Mouse (Mus musculus) heart, adult 2 months (tissue): ENCODE results near the gene Zfand4. TPM values are rescaled to one million over a fixed set of nuclear protein-coding genes. Genes with fewer than 3 reads are reported as not detected.

Experiments used
- DNase-seq, 2 experiments: peaks; one replicate each; pipeline ENCODE4 v3.0.0; 2021
- H3K27ac ChIP-seq: fragments of 200-600 bp; 2 replicates; pipeline ENCODE4 v1.8.1; 2022
- H3K27me3 ChIP-seq: fragments of 200-500 bp; 2 replicates; pipeline ENCODE4 v1.6.1; 2012; ENCODE audit warnings: mild to moderate bottlenecking, low read length, inconsistent platforms, mixed read lengths; ENCODE audit not compliant: control insufficient read depth, insufficient read depth
- H3K36me3 ChIP-seq: fragments of 200-500 bp; 2 replicates; pipeline ENCODE4 v1.6.1; 2012; ENCODE audit warnings: low read length, inconsistent platforms; ENCODE audit not compliant: control insufficient read depth, insufficient read depth
- H3K4me1 ChIP-seq: fragments of 200-500 bp; 2 replicates; pipeline ENCODE4 v1.6.1; 2011; ENCODE audit warnings: low read length; ENCODE audit not compliant: control insufficient read depth, insufficient read depth
- H3K4me3 ChIP-seq: fragments of 200-600 bp; 2 replicates; pipeline ENCODE4 v1.8.1; 2022
- H3K79me2 ChIP-seq: fragments of 200-500 bp; replicated peaks from 2 replicates; pipeline ENCODE4 v1.6.1; 2012; ENCODE audit warnings: mild to moderate bottlenecking, inconsistent platforms, low read length, moderate library complexity, mixed read lengths; ENCODE audit not compliant: control insufficient read depth, insufficient read depth
- H3K9ac ChIP-seq: fragments of 200-500 bp; 2 replicates; pipeline ENCODE4 v1.6.1; 2012; ENCODE audit warnings: low read depth, mild to moderate bottlenecking, control low read depth, inconsistent platforms, low read length, mixed read lengths
- CTCF ChIP-seq: fragments of 200-600 bp; IDR thresholded peaks from 2 replicates; pipeline ENCODE4 v1.8.1; 2022; ENCODE audit warnings: antibody characterized with exemption, mild to moderate bottlenecking, moderate library complexity
- EP300 ChIP-seq: fragments of 200-500 bp; IDR thresholded peaks from 2 replicates; pipeline ENCODE4 v1.6.1; 2011; ENCODE audit warnings: low read depth, low read length, control low read depth; ENCODE audit not compliant: insufficient read depth
- POLR2A ChIP-seq: fragments of 200-500 bp; IDR thresholded peaks from 2 replicates; pipeline ENCODE4 v1.6.1; 2011; ENCODE audit warnings: mild to moderate bottlenecking, low read depth, low read length, control low read depth; ENCODE audit not compliant: insufficient read depth
- WGBS: fragments of 180-500 bp; shearing (Covaris S2); methylation state at CpG from one replicate; pipeline ENCODE4 v1.1.7; 2018; 5-methylcytosine and 5-hydroxymethylcytosine counted together
- intact Hi-C: fragments of 180-260 bp; cut with DNase I; formaldehyde crosslinking; loops from one replicate; pipeline ENCODE4 v1.15.1; 2025
- polyA plus RNA-seq: library from polyadenylated mRNA; depleted of rRNA; stranded (reverse); fragments of >200 nt; gene quantifications from 2 replicates; pipeline ENCODE4 v1.2.3, GENCODE M21; 2012
- total RNA-seq, 2 experiments: library from RNA; stranded (reverse); gene quantifications; 2 replicates each; pipeline ENCODE4 v1.2.3; 2021

Gene Zfand4
- total and polyA plus RNA-seq, 3 experiments: 1.8 to 4.0 (median 3.2) TPM

DNA sequence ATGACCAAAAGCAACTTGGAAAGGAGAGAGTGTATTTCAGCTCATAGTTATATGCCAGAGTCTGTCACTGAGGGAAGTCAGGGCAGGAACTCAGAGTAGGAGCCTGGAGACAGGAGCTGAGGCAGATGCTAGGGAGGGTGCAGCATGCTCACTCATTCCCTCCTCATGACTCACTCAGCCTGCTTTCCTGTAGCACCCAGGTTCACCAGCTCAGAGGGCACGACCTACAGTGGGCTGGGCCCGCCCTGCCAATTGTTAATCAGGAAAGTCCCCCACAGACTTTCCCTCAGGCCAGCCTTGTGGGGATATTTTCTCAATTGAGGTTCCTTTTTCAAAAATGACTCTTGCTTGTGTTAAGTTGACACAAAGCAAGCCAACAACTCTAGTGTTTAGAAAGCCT is 23.7 kb upstream of the Zfand4 start:
- WGBS: 56% methylated on average over 2 of the region's 2 CpGs
- Histone ChIP-seq H3K79me2 (no peaks in the 10 kb centered on the region), H3K27me3 (no peaks in the 10 kb centered on the region), H3K27ac (no peak overlapping the region), H3K4me1 (no peaks in the 10 kb centered on the region), H3K4me3 (no peak overlapping the region), H3K9ac (no peak overlapping the region), H3K36me3 (peaks cover 3% of the 10 kb centered on the region; the same call in 1 of the 2 replicates)
- intact Hi-C loops: no loop called here
- no peak for TF ChIP-seq POLR2A
- TF ChIP-seq EP300: no peak
- no peak for TF ChIP-seq CTCF
- no peak for DNase-seq

- 97% methylated on average over 4 of the region's 4 CpGs for WGBS
- Histone ChIP-seq H3K36me3 (peaks cover 7% of the 10 kb centered on the region; the same call in 1 of the 2 replicates), H3K27me3 (no peaks in the 10 kb centered on the region)
These were observed 4.4 kb upstream of the Zfand4 start for GRCm38 (mm10) chr6:116259649-116260048.

DNA sequence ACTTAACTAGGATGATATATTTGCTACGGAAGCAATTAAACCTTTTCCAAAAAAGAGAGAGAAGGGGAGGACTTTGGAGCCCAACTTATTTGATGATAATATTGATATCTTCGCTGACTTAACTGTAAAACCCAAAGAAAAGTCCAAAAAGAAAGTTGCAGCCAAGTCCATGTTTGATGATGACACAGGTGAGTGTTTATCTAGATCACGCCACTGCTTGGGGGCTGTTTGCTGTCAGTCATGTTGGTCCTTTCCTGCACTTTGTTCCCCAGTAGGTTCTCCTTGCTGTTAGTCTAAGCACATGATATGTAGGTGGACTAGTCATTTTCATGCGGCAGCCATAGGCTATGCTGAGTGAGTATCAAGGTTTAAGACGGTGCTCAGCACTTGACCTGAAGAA is 3.5 kb upstream of the Zfand4 start:
- Histone ChIP-seq H3K4me3 (no peak overlapping the region), H3K36me3 (peaks cover 6% of the 10 kb centered on the region; the same call in 1 of the 2 replicates), H3K9ac (no peak overlapping the region), H3K4me1 (peaks cover 1% of the 10 kb centered on the region), H3K79me2 (no peaks in the 10 kb centered on the region), H3K27ac (no peak overlapping the region), H3K27me3 (no peaks in the 10 kb centered on the region)
- 93% methylated on average over 5 of the region's 5 CpGs for WGBS
- intact Hi-C loops: no loop called here
- TF ChIP-seq CTCF: no peak
- no peak for TF ChIP-seq EP300
- TF ChIP-seq POLR2A: no peak
- DNase-seq: no peak

More at GRCm38 (mm10) chr6:116259649-116260048, 4.4 kb upstream of the Zfand4 start:
- no peak overlapping the region for H3K9ac ChIP-seq
- H3K27ac ChIP-seq: no peak overlapping the region
- H3K4me3 ChIP-seq: no peak overlapping the region
- no peak for DNase-seq
- peaks cover 1% of the 10 kb centered on the region for H3K4me1 ChIP-seq
- no peak for TF ChIP-seq CTCF
- TF ChIP-seq EP300: no peak
- TF ChIP-seq POLR2A: no peak
- intact Hi-C loops: no loop called here
- no peaks in the 10 kb centered on the region for H3K79me2 ChIP-seq

DNA sequence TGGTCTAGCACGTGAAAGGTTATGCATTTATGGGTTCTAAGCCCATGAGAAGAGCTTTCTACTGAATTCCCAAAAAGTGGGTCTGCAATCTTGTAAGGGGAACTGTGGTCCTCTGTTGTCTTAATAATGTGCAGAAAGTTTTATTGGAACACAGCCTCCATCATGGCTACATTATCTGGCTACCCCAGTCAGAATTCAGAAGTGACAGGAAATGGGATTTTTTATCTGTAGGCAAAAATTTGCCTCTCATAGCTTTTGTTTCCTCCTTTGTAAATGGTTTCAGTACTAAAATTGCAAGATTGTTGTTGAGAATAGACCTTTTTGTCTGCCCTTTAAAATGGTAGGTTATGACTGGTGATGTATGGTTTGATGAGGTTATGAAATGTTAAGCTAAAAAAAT is 1.2 kb upstream of the Zfand4 start:
- no peaks in the 10 kb centered on the region for H3K36me3 ChIP-seq
- no peak overlapping the region for H3K4me3 ChIP-seq
- no peak overlapping the region for H3K27ac ChIP-seq
- H3K27me3 ChIP-seq: no peaks in the 10 kb centered on the region
- intact Hi-C loops: no loop called here
- no peaks in the 10 kb centered on the region for H3K4me1 ChIP-seq
- H3K79me2 ChIP-seq: 0 out of 2 replicates have a peak, but pooled peaks cover 2% of the 10 kb centered on the region
- 92% methylated on average over 1 of the region's 1 CpGs for WGBS
- no peak overlapping the region for H3K9ac ChIP-seq
- TF ChIP-seq EP300 (no peak), POLR2A (no peak), CTCF (no peak)
- DNase-seq: no peak

- intact Hi-C loops: no loop called here
- no peak for TF ChIP-seq CTCF
- no peak for TF ChIP-seq POLR2A
- no peak for TF ChIP-seq EP300
- Histone ChIP-seq H3K4me1 (no peaks in the 10 kb centered on the region), H3K36me3 (no peaks in the 10 kb centered on the region), H3K4me3 (no peak overlapping the region), H3K9ac (no peak overlapping the region), H3K27ac (no peak overlapping the region), H3K79me2 (0 out of 2 replicates have a peak, but pooled peaks cover 2% of the 10 kb centered on the region), H3K27me3 (no peaks in the 10 kb centered on the region)
- 89% methylated on average over 11 of the region's 11 CpGs for WGBS
- no peak for DNase-seq
These were observed 814 bp downstream of the Zfand4 start for GRCm38 (mm10) chr6:116264836-116265235.

- TF ChIP-seq CTCF: no peak
- no peak for TF ChIP-seq POLR2A
- no peak for TF ChIP-seq EP300
- intact Hi-C loops: no loop called here
- no peak for DNase-seq
- 75% methylated on average over 4 of the region's 4 CpGs for whole genome bisulfite sequencing
- no peaks in the 10 kb centered on the region for H3K27me3 ChIP-seq
- H3K36me3 ChIP-seq: no peaks in the 10 kb centered on the region
- no peaks in the 10 kb centered on the region for H3K4me1 ChIP-seq
- H3K4me3 ChIP-seq: no peak overlapping the region
- no peak overlapping the region for H3K27ac ChIP-seq
- H3K9ac ChIP-seq: no peak overlapping the region
- H3K79me2 ChIP-seq: 0 out of 2 replicates have a peak, but pooled peaks cover 2% of the 10 kb centered on the region
These were observed 1.6 kb downstream of the Zfand4 start for GRCm38 (mm10) chr6:116265603-116266002.
